Mouse (Mus musculus): ENCODE results near the gene Popdc2. TPM values are rescaled to one million over a fixed set of nuclear protein-coding genes. Genes with fewer than 3 reads are reported as not detected.

The Popdc2 gene
- total RNA-seq, 2 experiments from 2014 or later = 55.5 to 61.6 TPM

DNA sequence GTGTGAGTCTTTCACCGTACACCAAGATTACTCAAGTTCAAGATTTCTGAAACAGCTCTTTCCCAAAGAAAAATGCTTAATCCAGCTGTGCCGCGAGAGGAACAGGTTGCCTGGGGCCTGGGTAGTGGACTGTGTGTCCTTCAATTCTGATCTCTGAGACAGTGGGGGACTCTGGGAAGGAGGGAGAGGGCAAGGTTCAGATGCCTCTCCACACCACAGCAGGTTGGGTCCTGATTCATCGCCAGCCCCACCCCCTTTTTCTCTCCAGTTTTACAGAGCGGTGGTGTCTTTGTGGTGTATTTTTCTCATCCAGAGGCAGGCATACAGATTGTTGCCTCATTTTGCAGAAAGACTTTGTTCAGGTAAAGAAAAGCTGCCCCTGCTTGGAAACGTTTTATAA, 36.3 kb downstream of the Popdc2 start:
- intact Hi-C loops (cut with DNase I) = loop anchor here (5.0 kb wide), 2 partner anchors 36 to 54 kb away; partner anchors contain the start of genes Adprh and Popdc2
- DNase-seq = no peak
- TF ChIP-seq CTCF (IDR thresholded peaks at IDR 0.05) = no peak
- Histone ChIP-seq H3K4me3 (no peak overlapping the region), H3K27ac (no peak overlapping the region)

DNA sequence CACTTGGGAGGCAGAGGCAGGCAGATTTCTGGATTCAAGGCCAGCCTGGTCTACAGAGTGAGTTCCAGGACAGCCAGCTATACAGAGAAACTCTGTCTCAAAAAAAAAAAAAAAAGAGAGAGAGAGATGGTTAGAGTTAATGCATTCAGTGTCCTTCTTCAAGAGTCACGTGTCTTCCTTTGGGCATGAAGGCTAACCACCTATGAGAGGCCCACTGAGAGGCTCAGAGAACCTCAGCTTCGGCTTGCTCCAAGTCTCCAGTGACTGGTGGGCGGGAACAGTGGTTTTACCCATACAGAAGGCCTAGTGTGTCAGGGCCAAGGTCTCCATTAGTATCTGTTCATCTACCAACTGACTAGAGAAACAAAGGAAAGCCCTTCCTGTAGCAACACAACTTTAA, 37.1 kb downstream of the Popdc2 start:
- no peak overlapping the region for H3K4me3 ChIP-seq
- peak overlapping the region; percentile 83 for H3K27ac ChIP-seq
- no peak for TF ChIP-seq CTCF (IDR thresholded peaks at IDR 0.05)
- no peak for DNase-seq
- intact Hi-C loops (cut with DNase I) = loop anchor here (5.0 kb wide), 2 partner anchors 37 to 53 kb away; partner anchors contain the start of genes Adprh and Popdc2

DNA sequence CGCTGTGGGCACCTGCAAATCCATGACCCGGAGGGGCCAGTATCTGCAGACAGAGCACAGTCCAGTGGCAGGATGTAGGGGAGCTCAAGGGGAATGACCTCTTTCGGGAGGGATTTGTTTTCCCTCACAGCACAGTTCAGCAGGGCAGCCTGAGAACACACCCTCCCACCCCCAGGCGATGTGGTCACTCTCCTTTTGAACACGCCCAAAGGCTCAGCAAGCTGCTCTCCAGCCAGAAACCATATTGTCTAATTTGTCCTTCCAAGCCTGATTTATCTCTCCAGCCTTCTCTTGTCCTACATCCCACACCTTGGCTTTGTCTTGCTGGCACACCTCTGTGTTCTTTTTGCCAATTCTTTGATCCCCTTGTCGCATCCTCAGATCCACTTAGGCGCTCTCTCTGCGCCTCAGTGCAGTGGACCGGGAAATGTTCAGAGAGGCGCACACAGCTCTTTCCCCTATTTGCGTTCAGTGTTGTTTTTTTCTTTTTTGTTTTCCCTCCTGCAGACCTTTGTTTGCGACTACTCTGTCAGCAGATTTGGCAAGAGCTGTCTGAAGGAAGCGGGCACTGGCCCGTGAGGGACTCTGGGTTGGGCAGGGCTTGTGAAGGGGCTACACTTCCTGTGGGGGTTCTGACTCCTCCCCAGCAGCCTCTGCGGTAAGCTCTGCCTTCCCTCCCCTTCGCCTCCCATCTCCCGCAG, 37.7 kb downstream of the Popdc2 start:
- peak overlapping the region; percentile 83 for H3K27ac ChIP-seq
- peak overlapping the region; percentile 59 for H3K4me3 ChIP-seq
- intact Hi-C loops (cut with DNase I) = loop anchor here (5.0 kb wide), 2 partner anchors 37 to 53 kb away; partner anchors contain the start of genes Adprh and Popdc2
- peak; percentile 74 for DNase-seq
- TF ChIP-seq CTCF (IDR thresholded peaks at IDR 0.05) = no peak

DNA sequence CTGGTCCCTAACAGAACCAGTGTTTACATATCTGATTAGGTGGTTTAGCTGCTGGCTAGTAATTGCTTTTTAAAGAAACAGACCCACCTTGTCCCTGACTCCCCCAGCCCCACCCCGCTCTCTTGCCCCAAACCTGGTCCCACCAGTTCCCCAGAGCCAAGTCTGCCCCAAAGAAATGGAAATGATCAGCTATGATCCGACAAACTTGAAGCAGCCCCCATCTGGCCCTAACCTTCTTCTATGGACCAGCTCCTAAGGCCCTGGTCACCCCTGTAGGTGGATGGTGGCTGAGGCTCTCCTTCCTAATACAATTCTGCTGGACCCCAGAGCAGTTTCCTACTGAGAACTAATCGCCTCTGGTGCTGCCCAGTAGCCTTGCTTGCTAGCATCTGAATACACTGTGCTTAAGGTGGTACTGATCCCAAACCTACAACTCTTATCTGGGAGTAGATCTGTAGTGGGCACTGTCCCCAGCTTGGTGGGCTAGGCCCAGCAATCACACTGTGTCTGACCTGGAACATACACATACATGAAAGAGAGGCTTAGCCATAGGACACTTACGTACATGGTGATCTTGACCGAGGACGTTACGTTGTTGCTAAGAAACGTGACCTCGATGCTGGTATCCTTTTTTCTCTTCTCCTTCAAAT, 38.4 kb downstream of the Popdc2 start:
- DNase-seq = no peak
- no peak for TF ChIP-seq CTCF (IDR thresholded peaks at IDR 0.05)
- peak overlapping the region; percentile 59 for H3K4me3 ChIP-seq
- peak overlapping the region; percentile 83 for H3K27ac ChIP-seq
- intact Hi-C loops (cut with DNase I) = no loop called here

DNA sequence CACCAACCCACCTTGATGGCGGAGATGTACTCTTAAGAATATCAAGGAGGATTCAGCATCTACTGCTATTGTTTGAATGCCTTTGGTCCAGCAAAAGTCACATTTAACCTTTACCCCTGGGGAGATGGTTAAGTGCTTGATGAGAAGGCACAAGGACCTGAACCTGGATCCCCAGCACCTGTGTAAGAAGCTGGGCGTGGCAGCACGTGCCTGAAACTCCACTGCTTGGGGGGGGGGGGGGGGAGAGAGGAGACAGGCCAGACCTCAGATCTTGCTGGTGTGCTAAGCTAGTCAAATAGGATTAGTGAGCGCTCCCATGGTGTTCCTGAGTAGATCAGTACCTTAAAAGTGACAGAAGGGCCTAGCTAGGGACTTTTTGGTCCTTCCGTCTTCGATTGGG, 39.5 kb downstream of the Popdc2 start:
- no peak overlapping the region for H3K27ac ChIP-seq
- intact Hi-C loops (cut with DNase I) = no loop called here
- no peak for TF ChIP-seq CTCF (IDR thresholded peaks at IDR 0.05)
- DNase-seq = no peak
- H3K4me3 ChIP-seq = no peak overlapping the region

DNA sequence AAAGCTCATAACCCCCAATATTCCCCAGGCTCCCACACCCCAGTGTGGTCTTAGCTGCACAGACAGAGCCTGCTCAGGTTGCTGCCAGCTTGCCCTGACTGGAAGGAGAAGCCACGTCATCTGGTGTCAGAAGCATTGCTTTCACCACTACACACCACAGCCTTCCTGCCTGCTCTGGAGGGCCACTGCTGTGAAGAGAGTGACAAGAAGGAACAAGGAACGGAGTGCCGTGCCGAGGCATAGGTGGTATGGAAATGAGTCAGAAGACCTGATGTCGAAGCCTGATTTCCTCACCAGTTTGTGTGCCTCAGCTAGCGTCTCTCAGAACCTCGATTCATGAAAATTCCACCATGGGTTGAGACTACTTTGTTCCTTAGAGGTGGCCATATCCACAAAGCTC, 41.6 kb downstream of the Popdc2 start:
- TF ChIP-seq CTCF (IDR thresholded peaks at IDR 0.05) = no peak
- intact Hi-C loops (cut with DNase I) = no loop called here
- Histone ChIP-seq H3K4me3 (no peak overlapping the region), H3K27ac (no peak overlapping the region)
- DNase-seq = no peak

DNA sequence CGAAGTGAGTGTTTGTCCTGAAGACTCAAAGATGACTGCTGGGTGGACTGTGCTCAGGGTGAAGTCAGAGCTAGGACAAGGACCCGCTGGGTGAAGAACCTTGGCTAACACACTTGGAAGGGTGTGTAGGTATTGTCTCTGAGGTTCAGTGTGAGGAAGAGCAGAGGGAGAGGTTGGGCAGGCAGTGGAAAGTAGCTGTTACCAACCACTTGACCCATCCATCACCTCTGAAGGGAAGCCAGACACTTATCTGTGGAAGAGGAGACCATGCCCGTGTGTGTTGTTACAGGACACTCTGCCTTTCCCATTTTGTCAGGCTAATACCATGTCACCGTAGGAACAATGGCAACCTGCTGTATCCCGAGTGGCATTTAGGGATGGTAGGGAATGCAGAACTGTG, 44.3 kb downstream of the Popdc2 start:
- TF ChIP-seq CTCF (IDR thresholded peaks at IDR 0.05) = no peak
- no peak overlapping the region for H3K4me3 ChIP-seq
- intact Hi-C loops (cut with DNase I) = no loop called here
- DNase-seq = no peak
- no peak overlapping the region for H3K27ac ChIP-seq

DNA sequence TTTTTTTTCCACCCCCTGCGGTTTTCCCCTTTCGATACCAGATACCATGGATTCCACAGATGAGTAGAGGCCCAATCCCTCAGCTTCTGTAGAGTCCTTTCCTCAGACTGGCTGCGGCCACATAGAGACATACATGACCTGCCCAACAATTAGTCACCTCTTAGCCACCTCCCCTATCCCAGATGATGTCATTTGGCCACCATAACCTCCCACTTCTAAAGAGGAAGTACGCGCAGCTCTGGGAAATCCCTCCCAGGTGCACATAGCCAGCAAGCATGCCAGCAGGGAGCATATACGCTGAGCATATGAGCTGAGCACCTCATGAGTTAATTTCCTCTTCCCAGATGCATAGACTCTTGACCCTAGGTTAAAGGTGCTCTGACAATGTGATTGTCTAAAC, 44.7 kb downstream of the Popdc2 start:
- no peak for DNase-seq
- no peak overlapping the region for H3K4me3 ChIP-seq
- intact Hi-C loops (cut with DNase I) = no loop called here
- TF ChIP-seq CTCF (IDR thresholded peaks at IDR 0.05) = no peak
- no peak overlapping the region for H3K27ac ChIP-seq

DNA sequence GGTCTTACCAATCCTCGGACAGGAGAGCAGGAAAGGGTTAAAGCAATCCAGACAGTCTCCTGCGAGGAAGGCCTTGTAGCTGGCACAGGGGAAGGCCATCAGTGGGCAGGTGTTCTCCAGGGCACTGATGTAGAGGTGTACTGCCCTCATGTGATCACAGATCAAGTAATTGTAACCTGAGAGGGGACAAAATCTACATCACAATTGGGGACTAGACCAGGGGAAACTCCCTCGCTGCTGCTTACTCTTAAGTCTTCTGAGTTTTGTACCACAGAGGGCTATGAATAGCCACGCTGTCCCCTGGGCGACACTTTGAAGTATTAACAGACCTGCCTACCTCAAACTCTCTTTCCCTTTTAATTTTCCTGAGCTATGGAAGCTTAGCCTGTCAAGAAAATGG, 45.6 kb downstream of the Popdc2 start:
- no peak for DNase-seq
- TF ChIP-seq CTCF (IDR thresholded peaks at IDR 0.05) = no peak
- H3K27ac ChIP-seq = no peak overlapping the region
- intact Hi-C loops (cut with DNase I) = no loop called here
- H3K4me3 ChIP-seq = no peak overlapping the region

DNA sequence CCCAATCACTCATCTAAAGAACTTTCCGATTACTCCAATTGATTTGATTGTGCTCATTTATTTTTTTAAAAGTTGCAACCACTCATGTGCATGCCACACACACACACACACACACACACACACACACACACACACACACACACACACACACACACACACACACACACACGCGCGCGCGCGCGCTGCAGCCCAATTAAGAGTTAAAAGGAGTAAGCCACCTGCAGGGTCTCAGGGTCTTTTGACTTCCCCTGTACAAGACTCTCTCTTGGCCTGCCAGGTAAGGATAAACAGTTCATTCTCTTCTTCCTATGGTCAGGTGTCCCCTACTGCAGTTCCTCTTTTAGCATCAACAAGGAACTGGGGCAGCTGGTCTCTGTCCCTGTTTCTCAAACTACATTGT, 46.4 kb downstream of the Popdc2 start:
- Histone ChIP-seq H3K4me3 (no peak overlapping the region), H3K27ac (no peak overlapping the region)
- intact Hi-C loops (cut with DNase I) = no loop called here
- no peak for DNase-seq
- TF ChIP-seq CTCF (IDR thresholded peaks at IDR 0.05) = no peak

DNA sequence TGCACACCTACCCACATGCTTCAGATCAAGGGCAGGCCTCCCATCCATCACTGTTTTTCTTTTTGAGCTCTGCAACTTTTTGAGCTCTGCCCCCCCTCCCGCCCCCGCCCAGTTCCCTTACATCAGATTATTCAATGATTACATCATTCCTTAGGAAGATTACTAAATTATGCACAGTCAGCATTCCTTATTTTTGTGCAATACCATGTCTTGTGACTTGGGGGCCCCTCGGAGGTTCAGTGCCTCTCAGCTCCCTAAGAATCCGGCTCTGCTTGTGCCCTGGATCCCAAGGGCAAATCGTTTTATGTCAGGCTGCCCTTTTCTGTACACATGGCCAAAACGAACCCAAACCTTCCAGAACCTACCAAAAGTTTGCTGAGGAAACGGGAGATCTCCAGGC, 52.9 kb downstream of the Popdc2 start:
- intact Hi-C loops (cut with DNase I) = no loop called here
- Histone ChIP-seq H3K27ac (no peak overlapping the region), H3K4me3 (no peak overlapping the region)
- DNase-seq = no peak
- no peak for TF ChIP-seq CTCF (IDR thresholded peaks at IDR 0.05)

DNA sequence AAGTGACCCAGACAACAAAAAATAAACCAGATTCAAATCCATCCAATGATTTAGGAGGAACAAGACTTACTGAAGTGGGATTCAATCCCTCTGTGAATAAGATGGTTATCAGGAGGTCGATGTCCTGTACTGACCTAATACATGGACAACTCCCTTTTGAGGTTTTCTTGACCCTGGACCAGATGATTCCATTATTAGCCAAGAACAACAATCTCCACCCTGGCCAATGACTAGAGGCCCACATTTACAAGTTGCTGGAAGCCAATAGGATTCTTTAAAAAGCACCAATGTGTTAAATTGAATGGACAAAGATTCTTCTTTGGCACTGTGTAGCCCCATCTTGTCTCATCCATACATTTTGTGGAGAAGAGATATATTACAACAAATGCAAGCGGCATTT, 63.4 kb downstream of the Popdc2 start:
- no peak for TF ChIP-seq CTCF (IDR thresholded peaks at IDR 0.05)
- DNase-seq = no peak
- H3K4me3 ChIP-seq = no peak overlapping the region
- H3K27ac ChIP-seq = peak overlapping the region; percentile 28; the same call in 1 of the 2 replicates
- intact Hi-C loops (cut with DNase I) = no loop called here

DNA sequence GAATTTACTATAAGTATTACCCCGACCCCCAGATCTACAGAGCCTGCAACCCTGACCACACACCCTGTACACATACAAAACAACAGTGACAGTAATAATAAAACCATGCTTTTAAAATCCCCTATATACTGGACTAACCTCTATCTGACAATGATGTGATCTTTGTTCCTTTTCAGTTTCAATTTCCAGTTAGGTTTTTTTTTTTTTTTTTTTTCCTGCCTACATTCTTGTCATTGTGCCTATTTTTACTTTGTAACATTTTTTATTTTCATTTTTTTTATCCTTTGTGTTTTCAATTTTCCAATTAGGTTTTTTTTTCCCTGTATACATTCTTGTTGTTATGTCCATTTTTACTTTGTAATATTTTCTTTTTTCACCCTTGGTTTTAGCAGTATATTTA, 63.8 kb downstream of the Popdc2 start:
- Histone ChIP-seq H3K4me3 (no peak overlapping the region), H3K27ac (peak overlapping the region; percentile 4; the same call in 1 of the 2 replicates)
- intact Hi-C loops (cut with DNase I) = no loop called here
- no peak for TF ChIP-seq CTCF (IDR thresholded peaks at IDR 0.05)
- DNase-seq = no peak

Other genes starting within 250 kb of the Popdc2 start
- gene Nr1i2, start 67.4 kb upstream of the Popdc2 start, total RNA-seq (2021) = not detected
- not detected for gene Maats1, start 20.1 kb upstream of the Popdc2 start, total RNA-seq (2021)
- 100 to 1,000 TPM; 138 to 190 TPM for gene Cox17, start 15.2 kb upstream of the Popdc2 start, total RNA-seq (2021)
- gene Gm21987, start 15.2 kb upstream of the Popdc2 start, total RNA-seq (2021) = not detected
- gene Pla1a, start 70.9 kb downstream of the Popdc2 start, total RNA-seq (2021) = 1 to 10 TPM; 5.3 to 6.3 TPM
- gene Adprh, start 90.5 kb downstream of the Popdc2 start, total RNA-seq (2021) = 10 to 100 TPM; 17.5 to 20.9 TPM
- gene Cd80, start 93.4 kb downstream of the Popdc2 start, total RNA-seq (2021) = under 1 TPM; 0.13 to 0.31 TPM
- gene Timmdc1, start 160.5 kb downstream of the Popdc2 start, total RNA-seq (2021) = 10 to 100 TPM; 40.9 to 54.9 TPM
- 1 to 10 TPM; 8.5 TPM for gene Poglut1, start 188.0 kb downstream of the Popdc2 start, total RNA-seq (2021)
- 10 to 100 TPM; 17.4 to 20.7 TPM for gene Tmem39a, start 196.5 kb downstream of the Popdc2 start, total RNA-seq (2021)

All from gastrocnemius, adult 2 months (tissue).